Mouse (Mus musculus): Measurements from ENCODE around the gene Arid1b. TPM values are rescaled to one million over a fixed set of nuclear protein-coding genes. Genes with fewer than 3 reads are reported as not detected.

Arid1b gene
- polyA plus RNA-seq, 1 experiment, result 2.6 TPM

GRCm38 (mm10) chr17:5249681-5250180 is 255.6 kb downstream of the Arid1b start:
- Histone ChIP-seq H3K36me3 (ENCODE audit: control insufficient read depth) (peaks cover 5% of the 10 kb centered on the region), H3K9me3 (ENCODE audit: control insufficient read depth, low read length) (no peaks in the 10 kb centered on the region), H3K4me1 (ENCODE audit: control insufficient read depth) (peaks cover 17% of the 10 kb centered on the region), H3K27me3 (ENCODE audit: control insufficient read depth) (no peaks in the 10 kb centered on the region), H3K4me3 (replicated peaks) (no peak overlapping the region)
- TF ChIP-seq GATA1 (IDR thresholded peaks at IDR 0.05; ENCODE audit: low read length), result no peak
- TF ChIP-seq TAL1 (IDR thresholded peaks at IDR 0.05; ENCODE audit: low read length), result no peak

DNA sequence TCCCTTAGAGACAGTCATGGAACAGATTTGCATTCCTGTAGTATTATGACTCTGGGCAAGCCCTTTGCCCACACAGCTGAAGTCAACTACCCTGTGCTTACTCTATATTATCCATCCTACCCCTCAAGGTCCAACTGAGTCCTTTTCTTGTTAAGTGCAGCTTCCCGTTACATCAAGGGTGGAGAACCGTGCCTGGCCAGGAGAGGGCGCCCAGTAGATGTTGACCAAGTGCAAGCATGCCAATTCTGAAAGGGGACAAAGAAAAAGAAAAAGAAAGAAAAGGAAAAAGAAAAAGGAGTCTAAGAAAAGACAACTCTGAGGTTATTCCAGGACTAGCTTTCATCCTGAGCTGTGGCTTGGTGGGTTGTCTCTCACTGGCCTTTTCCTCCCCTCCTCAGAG is 258.3 kb downstream of the Arid1b start:
- Histone ChIP-seq H3K36me3 (ENCODE audit: control insufficient read depth) (no peaks in the 10 kb centered on the region; the same call in none of the 2 replicates), H3K4me3 (replicated peaks) (no peak overlapping the region), H3K27me3 (ENCODE audit: control insufficient read depth) (no peaks in the 10 kb centered on the region), H3K9me3 (ENCODE audit: control insufficient read depth, low read length) (no peaks in the 10 kb centered on the region), H3K4me1 (ENCODE audit: control insufficient read depth) (peaks cover 17% of the 10 kb centered on the region)
- TF ChIP-seq GATA1 (IDR thresholded peaks at IDR 0.05; ENCODE audit: low read length) (no peak), TAL1 (IDR thresholded peaks at IDR 0.05; ENCODE audit: low read length) (no peak)

DNA sequence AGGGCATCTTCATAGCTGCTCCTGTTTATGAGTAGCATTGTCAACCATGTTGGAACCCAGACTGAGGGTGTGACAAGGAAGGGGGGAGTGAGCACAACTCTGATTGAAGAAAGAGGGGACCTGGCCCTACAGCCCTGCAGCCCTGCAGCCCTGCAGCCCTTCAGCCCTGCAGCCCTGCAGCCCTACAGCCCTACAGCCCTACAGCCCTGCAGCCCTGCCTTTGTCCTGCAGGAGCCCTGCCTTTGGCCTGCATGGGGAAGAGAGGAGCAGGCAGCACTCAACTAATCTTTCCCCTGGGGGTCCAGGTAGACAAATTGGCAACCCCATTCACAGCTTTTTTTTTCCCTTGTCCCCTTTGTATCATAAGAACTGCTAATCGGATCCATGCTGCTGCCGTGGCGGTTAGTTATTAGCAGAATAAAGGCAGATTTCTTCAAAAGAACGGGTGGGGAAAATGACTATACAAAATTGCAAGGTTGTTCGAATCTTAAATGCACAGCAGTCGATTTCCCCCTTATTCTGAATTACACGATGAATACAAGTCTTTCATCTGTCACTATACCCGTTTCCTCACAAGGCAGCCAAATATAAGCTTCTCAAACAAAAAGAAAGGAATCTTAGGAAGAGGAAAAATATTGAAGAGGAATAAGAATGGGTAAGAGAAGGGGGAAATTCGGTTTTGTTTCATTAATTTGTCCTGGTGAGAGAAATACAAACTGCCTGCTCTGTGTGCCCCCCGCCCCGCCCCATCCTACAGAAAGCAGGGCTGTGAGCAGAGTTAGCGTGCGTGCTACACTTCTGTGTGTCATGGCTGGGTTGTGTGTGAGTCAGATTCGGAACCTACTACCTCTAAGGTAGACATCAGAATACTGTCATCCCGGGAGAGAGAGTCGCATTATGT is 260.8 kb downstream of the Arid1b start:
- Histone ChIP-seq H3K9me3 (ENCODE audit: control insufficient read depth, low read length) (no peaks in the 10 kb centered on the region), H3K27me3 (ENCODE audit: control insufficient read depth) (no peaks in the 10 kb centered on the region), H3K4me1 (ENCODE audit: control insufficient read depth) (no peaks in the 10 kb centered on the region), H3K4me3 (replicated peaks) (no peak overlapping the region), H3K36me3 (ENCODE audit: control insufficient read depth) (no peaks in the 10 kb centered on the region; the same call in none of the 2 replicates)
- TF ChIP-seq TAL1 (IDR thresholded peaks at IDR 0.05; ENCODE audit: low read length) (no peak), GATA1 (IDR thresholded peaks at IDR 0.05; ENCODE audit: low read length) (no peak)

- no peak overlapping the region for H3K4me3 ChIP-seq (replicated peaks)
- no peaks in the 10 kb centered on the region; the same call in none of the 2 replicates for H3K36me3 ChIP-seq (ENCODE audit: control insufficient read depth)
- no peaks in the 10 kb centered on the region for H3K27me3 ChIP-seq (ENCODE audit: control insufficient read depth)
- H3K4me1 ChIP-seq (ENCODE audit: control insufficient read depth), result no peaks in the 10 kb centered on the region
- no peaks in the 10 kb centered on the region for H3K9me3 ChIP-seq (ENCODE audit: control insufficient read depth, low read length)
- TF ChIP-seq GATA1 (IDR thresholded peaks at IDR 0.05; ENCODE audit: low read length) (no peak), TAL1 (IDR thresholded peaks at IDR 0.05; ENCODE audit: low read length) (no peak)
Measured at GRCm38 (mm10) chr17:5255618-5255933, 261.4 kb downstream of the Arid1b start.

GRCm38 (mm10) chr17:5258978-5259377 is 264.8 kb downstream of the Arid1b start:
- no peaks in the 10 kb centered on the region for H3K9me3 ChIP-seq (ENCODE audit: control insufficient read depth, low read length)
- TF ChIP-seq GATA1 (IDR thresholded peaks at IDR 0.05; ENCODE audit: low read length) (no peak), TAL1 (IDR thresholded peaks at IDR 0.05; ENCODE audit: low read length) (no peak)
- no peaks in the 10 kb centered on the region; the same call in 1 of the 2 replicates for H3K36me3 ChIP-seq (ENCODE audit: control insufficient read depth)

GRCm38 (mm10) chr17:5261131-5261651 is 267.1 kb downstream of the Arid1b start:
- no peaks in the 10 kb centered on the region for H3K27me3 ChIP-seq (ENCODE audit: control insufficient read depth)
- H3K9me3 ChIP-seq (ENCODE audit: control insufficient read depth, low read length), result no peaks in the 10 kb centered on the region
- H3K36me3 ChIP-seq (ENCODE audit: control insufficient read depth), result peaks cover 13% of the 10 kb centered on the region
- TF ChIP-seq GATA1 (IDR thresholded peaks at IDR 0.05; ENCODE audit: low read length), result no peak
- TF ChIP-seq TAL1 (IDR thresholded peaks at IDR 0.05; ENCODE audit: low read length), result no peak
- H3K4me1 ChIP-seq (ENCODE audit: control insufficient read depth), result no peaks in the 10 kb centered on the region
- H3K4me3 ChIP-seq (replicated peaks), result no peak overlapping the region

More at GRCm38 (mm10) chr17:5258978-5259377, 264.8 kb downstream of the Arid1b start:
- Histone ChIP-seq H3K27me3 (ENCODE audit: control insufficient read depth) (no peaks in the 10 kb centered on the region), H3K4me3 (replicated peaks) (no peak overlapping the region), H3K4me1 (ENCODE audit: control insufficient read depth) (no peaks in the 10 kb centered on the region)

DNA sequence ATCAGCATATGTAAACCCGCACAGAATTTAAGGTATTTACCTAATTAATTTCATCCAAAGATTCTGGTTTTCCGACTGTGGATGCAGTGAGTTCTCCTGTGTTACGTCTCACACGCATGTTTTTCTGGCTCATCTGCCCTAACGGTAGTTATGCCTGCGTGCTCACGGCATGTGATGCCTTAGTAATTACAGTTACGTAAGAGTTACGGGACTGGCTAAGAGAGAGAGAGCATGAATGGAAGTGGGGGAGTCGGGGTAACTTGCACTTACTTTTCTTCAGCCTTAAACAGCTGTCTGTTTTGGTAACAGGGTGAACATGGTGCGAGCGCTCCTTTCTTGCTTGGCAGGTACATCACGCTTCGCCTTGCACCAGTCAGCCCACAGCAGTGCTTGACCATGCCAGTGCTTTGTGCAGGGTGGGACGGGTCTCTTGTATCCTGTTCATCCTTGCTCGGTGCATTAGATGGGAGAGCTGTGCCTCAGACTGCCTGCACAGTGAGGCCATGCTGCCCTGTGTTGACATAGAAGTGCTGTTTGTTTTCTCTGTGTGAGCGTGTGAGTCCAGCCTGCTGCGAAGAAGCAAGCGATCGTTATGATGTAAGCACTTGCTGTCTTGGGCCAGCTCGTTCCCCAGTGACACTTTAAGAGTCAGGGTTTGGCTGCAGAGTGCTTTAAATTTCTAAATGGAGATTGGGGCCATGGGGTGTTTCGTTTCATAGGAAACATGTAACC is 267.9 kb downstream of the Arid1b start:
- H3K9me3 ChIP-seq (ENCODE audit: control insufficient read depth, low read length), result no peaks in the 10 kb centered on the region
- no peaks in the 10 kb centered on the region for H3K27me3 ChIP-seq (ENCODE audit: control insufficient read depth)
- TF ChIP-seq TAL1 (IDR thresholded peaks at IDR 0.05; ENCODE audit: low read length), result no peak
- no peak for TF ChIP-seq GATA1 (IDR thresholded peaks at IDR 0.05; ENCODE audit: low read length)
- no peak overlapping the region for H3K4me3 ChIP-seq (replicated peaks)
- peaks cover 16% of the 10 kb centered on the region for H3K36me3 ChIP-seq (ENCODE audit: control insufficient read depth)
- no peaks in the 10 kb centered on the region for H3K4me1 ChIP-seq (ENCODE audit: control insufficient read depth)

DNA sequence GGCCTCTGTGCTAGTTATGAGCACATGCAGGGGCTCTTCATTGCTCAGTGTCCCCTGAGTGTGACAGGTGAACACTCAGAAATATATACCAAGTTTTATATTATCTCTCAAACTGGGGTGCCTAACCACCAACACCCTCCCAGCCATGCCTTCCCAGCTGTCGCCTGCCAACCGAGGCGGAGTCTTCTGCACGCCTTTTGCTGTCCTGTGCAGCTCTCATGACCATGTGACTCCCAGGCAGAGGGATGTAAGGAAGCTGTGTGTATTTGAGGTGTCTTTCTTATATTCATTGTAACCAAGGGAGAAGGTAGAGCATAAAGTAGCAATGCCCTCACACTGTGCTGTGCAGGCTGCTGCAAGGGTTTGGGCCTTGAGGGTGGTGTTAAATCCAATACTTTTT is 268.7 kb downstream of the Arid1b start:
- H3K9me3 ChIP-seq (ENCODE audit: control insufficient read depth, low read length), result no peaks in the 10 kb centered on the region
- no peaks in the 10 kb centered on the region for H3K27me3 ChIP-seq (ENCODE audit: control insufficient read depth)
- peaks cover 17% of the 10 kb centered on the region for H3K36me3 ChIP-seq (ENCODE audit: control insufficient read depth)
- TF ChIP-seq TAL1 (IDR thresholded peaks at IDR 0.05; ENCODE audit: low read length) (no peak), GATA1 (IDR thresholded peaks at IDR 0.05; ENCODE audit: low read length) (no peak)
- H3K4me1 ChIP-seq (ENCODE audit: control insufficient read depth), result no peaks in the 10 kb centered on the region
- H3K4me3 ChIP-seq (replicated peaks), result no peak overlapping the region

GRCm38 (mm10) chr17:5264783-5265182 is 270.7 kb downstream of the Arid1b start:
- Histone ChIP-seq H3K9me3 (ENCODE audit: control insufficient read depth, low read length) (no peaks in the 10 kb centered on the region), H3K4me3 (replicated peaks) (no peak overlapping the region), H3K4me1 (ENCODE audit: control insufficient read depth) (no peaks in the 10 kb centered on the region), H3K36me3 (ENCODE audit: control insufficient read depth) (peaks cover 21% of the 10 kb centered on the region), H3K27me3 (ENCODE audit: control insufficient read depth) (no peaks in the 10 kb centered on the region)
- no peak for TF ChIP-seq GATA1 (IDR thresholded peaks at IDR 0.05; ENCODE audit: low read length)
- TF ChIP-seq TAL1 (IDR thresholded peaks at IDR 0.05; ENCODE audit: low read length), result no peak
